Mouse (Mus musculus): ENCODE results near the gene Mllt6. TPM values are rescaled to one million over a fixed set of nuclear protein-coding genes. Genes with fewer than 3 reads are reported as not detected.
A peak's percentile ranks its signal among the peaks of the same experiment; 100 is the strongest.
"Not testable (repeated sequence)": the region's sequence is repeated elsewhere in the genome, so short reads cannot be mapped to it uniquely, and the experiment has no call there.

Mllt6 gene
- 10 to 100 TPM; 36.1 to 48.2 TPM for total RNA-seq (2021)
- long read RNA-seq, experiment 1, partial matches to known transcripts, result 0 of 14 reads
- long read RNA-seq, experiment 1, other reads (novel, unspliced or antisense), result 14 of 14 reads
- long read RNA-seq, experiment 2, partial matches to known transcripts, result 0 of 2 reads
- long read RNA-seq, experiment 2, other reads (novel, unspliced or antisense), result 2 of 2 reads

- peak; percentile 88 for DNase-seq
These were observed at the start of gene Mllt6 for GRCm38 (mm10) chr11:97662893-97663527. Gene Mllt6 (plus strand): TSS chr11:97663414.

DNA sequence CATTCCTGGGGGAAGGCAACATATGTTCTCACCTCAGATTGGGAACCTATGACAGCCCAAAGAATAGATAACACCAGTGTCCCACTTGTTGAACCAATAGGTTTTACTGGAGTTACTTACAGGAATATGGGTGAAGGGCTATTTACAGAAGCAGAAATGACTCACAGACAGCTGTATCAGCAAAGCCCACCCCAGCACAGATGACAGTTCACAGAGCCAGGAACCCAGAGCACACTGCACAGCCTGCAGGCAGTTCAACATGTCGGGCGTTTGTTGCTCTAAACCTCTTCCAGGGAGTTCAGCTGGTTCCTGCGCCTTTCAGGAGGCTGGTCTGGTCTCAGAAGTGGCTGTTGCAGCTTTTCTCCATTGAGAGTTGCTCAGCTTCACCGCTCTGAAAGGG lies 47.9 kb upstream of the Mllt6 start:
- no peak for DNase-seq

DNA sequence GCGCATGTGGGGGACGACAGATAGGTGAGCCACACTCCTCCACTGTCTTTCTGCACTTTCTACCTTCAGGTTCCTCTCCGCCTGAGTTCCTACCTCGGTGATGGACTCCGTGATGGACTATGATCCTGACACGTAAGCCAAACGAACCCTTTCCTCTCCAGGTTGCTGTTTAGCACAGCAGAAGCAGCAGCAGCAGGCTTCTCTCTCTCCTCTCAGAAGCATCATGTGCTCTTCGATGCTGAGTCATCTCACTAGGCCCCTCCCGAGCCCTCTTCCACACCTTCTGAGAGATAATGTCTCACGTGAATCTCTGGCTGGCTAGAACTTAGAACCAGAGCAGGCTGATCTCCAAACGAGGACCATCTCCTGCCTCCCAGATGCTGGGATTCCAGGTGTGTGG lies 44.8 kb upstream of the Mllt6 start:
- DNase-seq, result no peak

- DNase-seq, result peak; percentile 90
These were observed 43.8 kb upstream of the Mllt6 start for GRCm38 (mm10) chr11:97619391-97619795.

GRCm38 (mm10) chr11:97622440-97622839 lies 40.8 kb upstream of the Mllt6 start:
- DNase-seq, result peak; percentile 79

- DNase-seq, result no peak
These were observed 40.0 kb upstream of the Mllt6 start for GRCm38 (mm10) chr11:97623166-97623565.

DNA sequence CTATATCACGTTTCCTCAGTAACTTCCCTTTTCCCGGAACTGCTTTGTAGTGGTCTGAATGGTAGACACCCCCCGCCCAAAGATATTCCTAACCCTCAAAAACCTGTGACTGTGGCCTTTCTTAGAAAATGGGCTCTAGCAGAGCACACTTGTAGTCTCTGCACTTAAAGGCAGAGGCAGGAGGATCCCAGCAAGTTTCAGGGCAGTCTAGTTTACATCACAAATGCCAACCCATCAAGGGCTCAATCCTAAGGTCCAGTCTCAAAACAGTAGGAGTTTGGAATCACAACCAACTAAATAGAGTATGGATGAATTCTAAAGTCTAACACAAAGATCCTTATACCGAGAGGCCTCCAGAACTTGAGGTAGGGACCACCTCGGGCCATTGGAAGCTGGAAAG lies 37.7 kb upstream of the Mllt6 start:
- DNase-seq, result no peak

DNA sequence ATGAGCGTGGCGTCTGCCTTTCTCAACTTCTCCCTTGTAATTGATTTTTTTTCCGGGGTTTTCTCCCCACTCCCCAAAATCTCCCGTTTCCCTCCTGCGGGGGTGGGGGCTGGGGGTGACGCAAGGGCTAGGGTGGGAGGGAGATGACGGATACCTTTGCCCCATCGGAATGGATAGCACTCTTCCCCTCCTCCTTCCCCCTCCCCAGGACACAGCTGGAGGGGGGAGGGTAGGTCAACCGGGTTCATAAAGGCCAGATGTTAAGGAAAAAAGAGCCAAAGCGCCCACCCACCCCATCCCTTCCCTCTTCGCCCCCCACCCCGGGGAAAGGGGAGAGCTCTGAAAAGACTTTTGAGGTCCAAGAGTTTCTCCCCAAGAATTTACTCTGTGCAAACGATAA lies 36.8 kb upstream of the Mllt6 start:
- no peak for DNase-seq

DNA sequence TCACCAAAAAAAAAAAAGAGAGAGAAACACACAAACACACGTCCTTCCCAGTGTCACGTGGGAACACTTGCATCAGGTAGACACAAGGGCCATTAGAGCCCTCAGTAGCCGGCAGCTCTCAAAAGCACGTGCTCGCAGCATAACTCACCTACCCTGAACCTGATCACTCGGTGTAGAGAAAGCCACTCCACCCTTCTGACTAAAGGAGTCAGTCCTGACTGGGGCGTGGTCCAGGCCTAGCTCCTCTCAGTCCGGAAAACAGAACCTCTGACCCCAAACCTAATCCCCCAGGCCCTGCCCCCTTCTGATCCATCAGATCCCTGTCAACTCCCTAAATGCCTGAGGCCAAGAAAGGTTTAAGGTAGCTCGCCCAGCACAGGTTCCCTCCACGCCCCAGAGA lies 36.4 kb upstream of the Mllt6 start:
- DNase-seq, result no peak

- no peak for DNase-seq
These were observed 35.5 kb upstream of the Mllt6 start for GRCm38 (mm10) chr11:97627556-97628302.

DNA sequence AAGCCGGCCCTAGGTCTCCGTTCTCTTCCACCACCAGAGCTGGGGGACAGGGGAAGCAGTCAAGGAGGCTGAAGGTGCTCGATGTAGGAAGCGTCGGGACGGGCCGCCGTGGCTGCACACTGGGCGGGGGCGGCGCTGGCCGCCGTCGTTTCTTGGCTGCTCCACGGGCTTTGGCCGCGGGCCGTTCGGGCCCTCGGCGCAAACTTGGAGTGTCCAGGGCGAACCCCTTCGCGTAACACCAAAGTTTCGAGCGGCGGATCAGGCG lies 35.0 kb upstream of the Mllt6 start:
- peak; percentile 39 for DNase-seq

- DNase-seq, result peak; percentile 30
These were observed 34.4 kb upstream of the Mllt6 start for GRCm38 (mm10) chr11:97628568-97629518.

DNA sequence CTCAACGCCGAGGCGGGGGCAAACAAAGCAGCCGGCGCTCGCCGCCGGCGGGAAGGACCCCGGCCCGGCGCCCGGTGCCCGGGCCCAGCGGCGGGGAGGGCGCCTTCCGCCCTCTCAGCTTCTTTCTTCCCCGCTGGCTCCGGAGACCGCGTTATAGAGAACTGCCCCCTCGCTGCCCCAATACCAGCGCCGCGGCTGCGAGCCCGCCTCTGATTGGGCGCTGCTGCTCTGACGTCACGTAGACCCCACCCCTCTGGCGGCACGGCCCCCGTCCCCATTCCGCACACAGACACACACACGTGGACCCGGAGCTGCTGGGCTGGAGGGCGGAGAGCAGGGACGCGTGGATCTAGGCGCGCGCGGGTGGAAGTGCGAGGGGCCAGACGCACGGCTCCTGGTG lies 33.6 kb upstream of the Mllt6 start, which contains the start of gene Epop:
Gene Epop (minus strand): TSS at position 127 of the 400 bp plus-strand sequence.
- peak; percentile 95 for DNase-seq

DNA sequence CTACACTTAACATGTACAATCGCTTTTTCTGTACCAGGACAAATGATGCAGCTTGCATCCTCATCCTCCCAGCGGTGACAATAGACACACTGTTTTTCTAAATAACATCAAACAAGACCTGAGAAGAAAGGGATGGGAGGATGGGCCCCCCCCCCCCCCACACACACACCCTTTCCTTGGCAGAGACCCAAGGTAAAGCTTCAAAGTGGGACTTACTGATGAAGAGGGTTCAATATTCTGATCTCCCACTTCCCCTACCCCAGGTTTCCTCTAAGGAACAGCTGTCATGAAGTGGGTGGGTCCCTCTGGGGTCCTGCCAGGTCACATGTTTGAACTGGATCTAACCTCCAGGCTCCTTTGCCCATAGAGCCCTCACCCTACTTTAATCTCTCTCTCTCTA lies 32.2 kb upstream of the Mllt6 start:
- DNase-seq, result no peak

DNA sequence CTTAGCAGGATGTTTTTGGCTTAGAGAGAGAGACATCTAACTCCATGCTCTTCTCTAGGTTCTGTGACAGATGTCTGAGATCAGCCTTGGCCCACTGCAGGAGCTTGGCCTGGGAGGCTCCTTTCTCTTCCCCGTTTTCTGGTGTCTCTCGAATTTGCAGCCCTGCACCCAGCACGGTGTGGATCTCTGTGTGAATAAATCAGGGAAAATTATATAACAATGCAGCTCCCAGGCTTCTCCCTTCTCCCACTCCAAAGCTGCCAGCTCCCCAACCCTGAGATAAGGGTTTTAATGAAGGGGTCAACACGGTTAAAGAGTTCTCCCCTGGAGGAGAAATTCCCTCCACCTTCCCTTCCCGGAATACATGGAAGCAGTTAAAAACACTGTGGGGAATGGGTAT lies 31.7 kb upstream of the Mllt6 start:
- DNase-seq, result no peak

DNA sequence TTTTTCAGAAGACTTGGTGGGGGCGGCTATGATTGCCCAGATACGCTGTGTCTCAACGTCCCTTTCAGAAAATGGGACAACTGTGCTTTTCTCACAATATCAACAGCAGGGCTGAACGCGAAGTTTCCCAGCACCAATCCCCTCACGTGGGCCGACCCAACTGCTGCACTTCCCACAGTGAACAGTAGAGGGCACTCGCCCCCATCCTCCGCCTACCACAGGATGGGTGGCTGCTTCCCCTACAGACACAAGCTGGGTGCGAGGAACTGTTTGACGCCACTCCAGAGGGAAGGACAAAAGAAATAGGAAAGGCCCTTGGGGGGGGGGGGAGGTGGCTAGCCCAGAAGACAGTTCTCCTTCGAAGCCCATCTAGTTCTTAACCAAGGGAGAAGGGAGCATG lies 31.3 kb upstream of the Mllt6 start:
- DNase-seq, result peak; percentile 90

DNA sequence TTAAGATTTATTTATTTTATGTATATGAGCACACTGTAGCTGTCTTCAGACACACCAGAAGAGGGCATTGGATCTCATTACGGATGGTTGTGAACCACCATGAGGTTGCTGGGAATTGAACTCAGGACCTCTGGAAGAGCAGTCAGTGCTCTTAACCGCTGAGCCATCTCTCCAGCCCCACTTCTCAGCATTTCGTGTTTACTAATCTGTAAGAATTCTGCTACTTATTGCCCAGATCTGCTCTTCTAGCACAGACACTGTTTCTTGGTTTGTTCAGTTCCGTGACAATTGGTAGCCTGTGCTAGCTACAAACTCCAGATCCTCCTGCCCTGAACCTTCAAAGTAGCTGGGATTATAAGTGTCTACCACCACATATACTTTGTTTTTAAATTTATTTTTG lies 30.8 kb upstream of the Mllt6 start:
- DNase-seq, result not testable (repeated sequence)

DNA sequence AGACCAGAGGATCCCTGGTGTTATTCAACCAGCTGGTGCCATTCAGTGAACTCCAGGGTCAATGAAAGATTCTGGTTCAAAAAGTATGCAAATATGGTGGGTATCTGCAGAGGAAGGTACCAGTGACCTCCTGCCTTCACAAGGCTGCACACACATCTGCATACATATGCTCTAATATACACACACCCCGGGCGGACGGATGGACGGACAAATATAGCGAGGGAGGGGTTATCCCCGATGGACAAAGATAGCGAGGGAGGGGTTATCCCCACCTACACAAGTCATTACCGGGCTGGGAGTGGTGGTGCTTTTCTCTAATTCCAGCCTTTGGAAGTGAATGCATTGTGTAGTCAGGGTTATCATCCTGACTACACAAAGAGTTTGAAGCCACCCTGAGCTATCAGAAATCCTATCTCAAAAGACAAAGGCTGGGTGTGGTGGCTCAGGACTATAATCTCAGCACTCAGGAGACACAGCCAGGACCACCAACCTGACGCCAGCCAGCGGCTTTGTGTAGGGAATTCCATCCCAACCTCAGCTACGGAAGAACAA lies 27.7 kb upstream of the Mllt6 start:
- DNase-seq, result no peak

DNA sequence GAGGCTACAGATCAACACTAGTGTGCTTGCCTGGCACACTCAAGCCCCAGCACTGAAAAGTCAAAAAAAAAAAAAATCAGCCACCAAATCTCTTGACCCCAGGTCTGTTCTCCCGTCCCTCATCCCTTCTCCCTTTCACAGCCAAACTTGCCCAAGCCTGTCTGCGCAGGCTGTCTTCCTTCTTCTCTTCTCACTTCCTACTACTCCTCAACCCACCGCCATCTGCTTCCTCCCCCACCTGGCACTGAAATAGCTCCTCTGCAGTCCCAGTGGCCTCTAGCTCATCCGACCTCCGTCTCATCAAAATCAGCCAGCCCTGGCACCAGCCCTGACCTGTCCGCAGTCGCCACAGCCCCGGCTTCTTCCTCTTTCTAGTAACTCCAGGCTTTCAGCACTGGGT lies 21.5 kb upstream of the Mllt6 start:
- no peak for DNase-seq

- no peak for DNase-seq
These were observed 20.5 kb upstream of the Mllt6 start for GRCm38 (mm10) chr11:97642746-97643145.

- DNase-seq, result no peak
These were observed 19.7 kb upstream of the Mllt6 start for GRCm38 (mm10) chr11:97643380-97644055.

DNA sequence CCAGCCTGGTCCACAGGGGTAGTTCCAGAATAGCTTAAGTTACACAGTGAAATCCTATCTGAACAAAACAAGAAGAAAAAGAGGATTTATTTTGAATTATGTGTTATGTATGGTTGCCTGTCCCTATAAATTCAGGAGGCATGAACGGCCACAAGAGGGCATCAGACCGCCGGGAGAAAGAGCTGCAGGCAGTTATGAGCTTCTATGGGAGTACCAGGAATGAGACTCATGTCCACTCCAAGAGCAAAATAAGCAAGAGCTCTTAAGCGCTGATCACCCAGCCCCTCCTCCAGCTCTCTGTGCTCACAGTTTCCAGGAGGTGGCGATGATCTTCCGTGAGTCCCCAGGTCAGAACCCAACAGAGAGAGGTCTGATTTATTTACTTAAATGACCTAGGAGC lies 18.4 kb upstream of the Mllt6 start:
- DNase-seq, result peak; percentile 83

All from adrenal gland, postnatal 10 days (tissue).